16 mouse cellular contexts compared by ENCODE assay signal in genomic region chr1:194034199-194034883, GRCm38 (mm10).
DNase-seq lines count a peak whose midpoint lies in the region; ATAC-seq lines count a peak whose summit lies in the region.
"Had no signal": no experiment of that assay in that cellular context is flagged by ENCODE, and none has a peak within 500 bp of the region (broad histone marks: within the 10 kb centered on the region; RNA-seq: fewer than 3 reads in every experiment).

No protein-coding gene starts in this region.

- H3K9me3 ChIP-seq in hindbrain, embryonic 12.5 days (replicated peaks): no peaks in the 10 kb centered on the region
- H3K9me3 ChIP-seq in hindbrain, embryonic 16.5 days (ENCODE audit: control insufficient read depth, low read length): no peaks in the 10 kb centered on the region
- no peaks in the 10 kb centered on the region for H3K9me3 ChIP-seq in forebrain, embryonic 13.5 days (replicated peaks)
- H3K9me3 ChIP-seq in midbrain, embryonic 13.5 days: no peaks in the 10 kb centered on the region
- H3K9me3 ChIP-seq: heart, embryonic 10.5 days; limb, embryonic 13.5 days had no signal

- peak; percentile 40 for ATAC-seq in hindbrain, embryonic 12.5 days (ENCODE audit: low FRiP score)
- no peak for ATAC-seq in hindbrain, embryonic 16.5 days
- ATAC-seq in forebrain, embryonic 13.5 days: peak; percentile 69
- ATAC-seq in midbrain, embryonic 13.5 days: peak; percentile 53; the same call in 1 of the 2 replicates

- no peak overlapping the region for H3K9ac ChIP-seq in hindbrain, embryonic 12.5 days
- H3K9ac ChIP-seq in hindbrain, embryonic 16.5 days (ENCODE audit: low read depth, low read length): no peak overlapping the region
- H3K9ac ChIP-seq in forebrain, embryonic 13.5 days: no peak overlapping the region
- H3K9ac ChIP-seq in midbrain, embryonic 13.5 days (replicated peaks): no peak overlapping the region
- H3K9ac ChIP-seq: limb, embryonic 13.5 days had no signal

- peaks cover 14% of the 10 kb centered on the region for H3K4me1 ChIP-seq in hindbrain, embryonic 12.5 days
- H3K4me1 ChIP-seq in hindbrain, embryonic 16.5 days (ENCODE audit: control insufficient read depth, insufficient read depth, low read depth, low read length): no peaks in the 10 kb centered on the region
- H3K4me1 ChIP-seq in forebrain, embryonic 13.5 days: peaks cover 23% of the 10 kb centered on the region
- H3K4me1 ChIP-seq in midbrain, embryonic 13.5 days (replicated peaks): peaks cover 15% of the 10 kb centered on the region
- H3K4me1 ChIP-seq: heart, embryonic 10.5 days; limb, embryonic 13.5 days had no signal

- H3K27me3 ChIP-seq in hindbrain, embryonic 12.5 days: no peaks in the 10 kb centered on the region
- no peaks in the 10 kb centered on the region for H3K27me3 ChIP-seq in hindbrain, embryonic 16.5 days (replicated peaks; ENCODE audit: control insufficient read depth, insufficient read depth, low read length)
- H3K27me3 ChIP-seq in forebrain, embryonic 13.5 days: no peaks in the 10 kb centered on the region
- H3K27me3 ChIP-seq in midbrain, embryonic 13.5 days: no peaks in the 10 kb centered on the region

- WGBS in hindbrain, embryonic 12.5 days: 24% methylated on average over 5 of the region's 5 CpGs
- 12% methylated on average over 5 of the region's 5 CpGs for WGBS in hindbrain, embryonic 16.5 days
- WGBS in forebrain, embryonic 13.5 days: 18% methylated on average over 5 of the region's 5 CpGs
- WGBS in midbrain, embryonic 13.5 days: 9% methylated on average over 5 of the region's 5 CpGs

- H3K36me3 ChIP-seq in hindbrain, embryonic 12.5 days: no peaks in the 10 kb centered on the region
- H3K36me3 ChIP-seq in hindbrain, embryonic 16.5 days (ENCODE audit: control insufficient read depth, insufficient read depth, low read length): no peaks in the 10 kb centered on the region
- no peaks in the 10 kb centered on the region for H3K36me3 ChIP-seq in forebrain, embryonic 13.5 days (ENCODE audit: poor library complexity, severe bottlenecking)
- H3K36me3 ChIP-seq in midbrain, embryonic 13.5 days: no peaks in the 10 kb centered on the region
- H3K36me3 ChIP-seq: heart, embryonic 10.5 days; limb, embryonic 13.5 days had no signal

- no peak overlapping the region for H3K4me3 ChIP-seq in hindbrain, embryonic 12.5 days
- no peak overlapping the region for H3K4me3 ChIP-seq in hindbrain, embryonic 16.5 days (ENCODE audit: low read length)
- no peak overlapping the region for H3K4me3 ChIP-seq in forebrain, embryonic 13.5 days
- no peak overlapping the region for H3K4me3 ChIP-seq in midbrain, embryonic 13.5 days (replicated peaks)
- H3K4me3 ChIP-seq: heart, embryonic 10.5 days; limb, embryonic 13.5 days had no signal

- no peak overlapping the region for H3K27ac ChIP-seq in hindbrain, embryonic 12.5 days
- H3K27ac ChIP-seq in hindbrain, embryonic 16.5 days (ENCODE audit: low read depth, low read length): no peak overlapping the region
- peak overlapping the region; percentile 58 for H3K27ac ChIP-seq in forebrain, embryonic 13.5 days
- H3K27ac ChIP-seq in midbrain, embryonic 13.5 days: peak overlapping the region; percentile 37; the same call in 1 of the 2 replicates
- H3K27ac ChIP-seq: heart, embryonic 10.5 days; limb, embryonic 13.5 days had no signal

- peak; percentile 65 for DNase-seq in embryo, embryonic 10.5 days (ENCODE audit: low spot score)
- no peak for DNase-seq in thymus, adult 18-20 months
- DNase-seq in lung, adult 18-20 months: no peak
- no peak for DNase-seq in right cerebral cortex, postnatal 14 days
- DNase-seq: adrenal gland, postnatal 25 days; cerebellum, postnatal 14 days; kidney, adult 2 months; kidney, postnatal 4 days; lung, adult 2 months; right cerebral cortex, postnatal 25 days had no signal

- no peak overlapping the region for H3K4me2 ChIP-seq in hindbrain, embryonic 12.5 days (replicated peaks)
- no peak overlapping the region for H3K4me2 ChIP-seq in hindbrain, embryonic 16.5 days (ENCODE audit: low read length)
- no peak overlapping the region for H3K4me2 ChIP-seq in forebrain, embryonic 13.5 days
- no peak overlapping the region for H3K4me2 ChIP-seq in midbrain, embryonic 13.5 days (replicated peaks)
- H3K4me2 ChIP-seq: limb, embryonic 13.5 days had no signal

Comparison
In these comparisons a context has a peak if more than half of its experiments do, and no peak if none do; other contexts are left out.
1. H3K27ac ChIP-seq: peak in forebrain, embryonic 13.5 days (single experiment) and midbrain, embryonic 13.5 days (single experiment); none in hindbrain, embryonic 12.5 days (single experiment) and hindbrain, embryonic 16.5 days (single experiment).